Mouse (Mus musculus) R1 (cell line): ENCODE measurements around the gene Nop2.
A peak's percentile ranks its signal among the peaks of the same experiment; 100 is the strongest.

Experiments used
- DNase-seq: peaks from one replicate; pipeline ENCODE4 v3.0.0-alpha.2; 2018; ENCODE audit warnings: low read depth, low spot score

Gene Nop2

DNA sequence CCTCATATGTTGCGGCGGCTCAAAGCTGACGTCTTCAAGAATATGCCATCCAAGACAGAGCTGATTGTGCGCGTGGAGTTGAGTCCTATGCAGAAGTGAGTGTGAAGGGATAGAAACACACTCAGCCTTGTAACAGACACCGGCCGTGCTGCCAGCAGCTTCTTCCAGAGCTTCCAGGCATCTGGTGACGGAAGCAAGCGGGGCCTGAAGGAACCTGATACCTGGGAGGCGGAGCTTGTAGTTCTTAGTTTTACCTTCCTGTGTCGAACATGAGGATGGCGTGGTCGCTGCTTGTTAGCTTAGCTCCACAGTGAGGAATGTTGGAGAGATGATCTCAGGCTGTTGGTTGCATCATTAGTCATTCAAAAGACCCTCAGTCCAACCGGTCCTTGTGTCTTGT, 22.3 kb upstream of the Nop2 start:
- peak; percentile 55 for DNase-seq

DNA sequence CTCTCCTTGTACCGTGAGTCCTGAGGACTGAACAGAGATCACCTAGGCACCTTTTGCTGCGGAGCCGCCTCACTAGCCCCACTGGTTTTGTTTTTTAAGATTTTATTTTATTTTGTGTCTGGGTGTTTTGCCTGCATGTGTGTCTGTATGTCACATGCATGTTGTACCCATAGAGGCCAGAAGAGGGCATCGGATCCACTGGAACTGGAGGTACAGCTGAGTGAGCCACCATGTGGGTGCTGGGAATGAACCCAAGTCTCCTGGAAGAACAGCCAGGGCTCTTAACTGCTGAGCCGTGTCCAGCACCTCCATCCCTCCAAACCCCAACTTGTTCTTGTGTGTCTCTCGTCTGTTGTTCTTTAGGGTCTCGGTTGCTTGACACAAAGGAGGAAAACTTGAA, 20.8 kb upstream of the Nop2 start:
- DNase-seq: peak; percentile 81

DNA sequence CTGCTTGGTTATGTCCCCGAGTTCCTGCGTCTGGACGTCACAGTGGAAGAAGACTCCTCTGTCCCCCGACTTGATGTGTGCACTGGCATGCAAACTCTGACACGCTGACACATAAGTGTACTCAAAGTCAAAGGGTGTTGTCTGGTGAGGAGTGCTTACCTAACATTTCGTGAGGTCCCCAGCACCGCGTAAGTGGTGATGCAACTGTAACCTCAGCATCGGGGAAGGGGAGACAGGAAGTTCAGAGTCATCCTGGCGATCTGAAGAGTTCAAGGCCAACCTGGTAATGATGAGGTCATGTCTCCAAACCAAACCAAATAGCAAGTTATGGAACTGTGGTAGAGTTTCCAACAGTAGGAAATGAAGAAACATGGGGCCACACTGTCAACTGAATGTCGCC, 19.2 kb upstream of the Nop2 start:
- DNase-seq: no peak

DNA sequence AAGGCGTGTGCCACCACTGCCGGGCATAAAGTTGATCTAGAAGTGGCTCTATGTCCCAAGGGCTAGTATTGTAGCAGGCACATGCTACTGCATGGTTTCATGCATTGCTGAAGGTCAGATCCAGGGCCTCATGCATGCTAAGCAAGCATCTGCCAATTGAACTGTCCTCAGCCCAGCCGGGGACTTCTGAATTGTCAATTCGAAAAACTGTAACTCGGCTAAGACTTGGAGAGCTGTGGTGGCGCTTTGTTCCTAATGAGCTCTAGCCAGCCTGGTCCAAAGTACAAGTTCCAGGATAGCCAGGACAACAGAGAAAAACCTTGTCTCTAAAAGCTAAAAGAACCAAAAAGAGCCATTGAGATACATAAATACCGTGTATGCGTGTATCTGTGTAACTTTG, 12.3 kb upstream of the Nop2 start:
- no peak for DNase-seq

DNA sequence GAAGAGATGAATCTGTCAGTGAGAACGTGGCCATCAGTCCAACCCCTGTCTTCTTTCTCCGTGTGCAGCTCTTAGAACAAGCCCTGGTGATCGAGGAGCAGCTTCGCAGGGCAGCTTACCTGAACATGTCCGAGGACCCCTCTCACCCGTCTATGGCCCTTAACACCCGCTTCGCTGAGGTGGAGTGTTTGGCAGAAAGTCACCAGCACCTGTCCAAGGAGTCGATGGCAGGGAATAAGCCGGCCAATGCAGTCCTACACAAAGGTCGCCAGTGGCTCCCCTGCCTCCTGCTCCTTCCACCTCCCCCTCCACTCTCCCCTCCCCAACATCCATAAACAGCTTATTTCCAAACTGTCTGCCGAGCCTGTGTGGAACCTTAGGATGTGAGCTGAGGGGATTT, 3.0 kb upstream of the Nop2 start:
- DNase-seq: no peak

DNA sequence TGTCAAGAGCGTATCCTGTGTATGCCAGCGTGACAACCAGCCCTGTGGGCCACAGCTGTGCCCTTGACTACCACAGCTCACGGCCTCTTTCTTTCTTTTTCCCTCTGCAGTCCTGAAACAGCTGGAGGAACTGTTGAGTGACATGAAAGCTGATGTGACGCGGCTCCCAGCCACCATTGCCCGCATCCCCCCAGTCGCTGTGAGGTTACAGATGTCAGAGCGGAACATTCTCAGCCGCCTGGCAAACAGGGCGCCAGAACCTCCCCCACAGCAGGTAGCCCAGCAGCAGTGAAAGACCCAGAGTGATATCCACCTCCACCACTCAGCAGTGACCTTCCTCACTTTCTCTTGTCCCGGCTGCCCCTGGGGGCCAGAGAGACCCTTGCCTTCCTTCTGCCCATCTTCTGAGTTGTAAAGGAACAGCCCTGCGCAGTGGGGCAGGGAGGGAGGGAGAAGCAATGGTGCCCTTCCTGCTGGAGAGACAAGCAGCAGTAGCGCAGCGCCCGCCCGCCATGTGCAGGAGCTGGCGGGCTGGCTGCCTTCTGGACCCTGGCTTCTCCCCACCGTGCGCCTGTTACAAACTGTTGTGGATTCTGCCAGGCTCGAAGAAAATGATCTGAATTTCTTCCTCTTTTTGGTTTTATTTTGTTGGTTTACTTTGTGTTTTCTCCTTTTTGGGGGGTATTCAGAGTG, 1.9 kb upstream of the Nop2 start:
- DNase-seq: peak; percentile 55

DNA sequence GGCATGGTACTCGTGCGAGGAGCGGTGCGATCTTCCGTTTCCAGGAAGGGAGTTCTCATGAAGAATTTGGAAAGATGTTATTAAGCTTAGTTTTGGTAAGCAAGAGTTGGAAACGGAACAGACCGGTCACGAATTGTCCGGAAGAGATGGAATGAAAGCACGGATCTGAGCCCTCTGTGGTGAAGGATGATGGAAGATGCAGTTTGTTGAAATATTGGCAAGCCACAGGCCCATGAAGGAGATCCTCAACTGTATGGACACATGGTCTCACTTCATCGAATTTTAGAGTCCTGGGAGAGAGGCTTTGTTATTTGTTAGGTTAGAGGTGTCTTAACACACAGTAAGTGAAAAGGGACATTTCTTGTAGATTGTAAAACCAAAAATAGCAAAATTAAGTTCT, 761 bp downstream of the Nop2 start:
- no peak for DNase-seq

DNA sequence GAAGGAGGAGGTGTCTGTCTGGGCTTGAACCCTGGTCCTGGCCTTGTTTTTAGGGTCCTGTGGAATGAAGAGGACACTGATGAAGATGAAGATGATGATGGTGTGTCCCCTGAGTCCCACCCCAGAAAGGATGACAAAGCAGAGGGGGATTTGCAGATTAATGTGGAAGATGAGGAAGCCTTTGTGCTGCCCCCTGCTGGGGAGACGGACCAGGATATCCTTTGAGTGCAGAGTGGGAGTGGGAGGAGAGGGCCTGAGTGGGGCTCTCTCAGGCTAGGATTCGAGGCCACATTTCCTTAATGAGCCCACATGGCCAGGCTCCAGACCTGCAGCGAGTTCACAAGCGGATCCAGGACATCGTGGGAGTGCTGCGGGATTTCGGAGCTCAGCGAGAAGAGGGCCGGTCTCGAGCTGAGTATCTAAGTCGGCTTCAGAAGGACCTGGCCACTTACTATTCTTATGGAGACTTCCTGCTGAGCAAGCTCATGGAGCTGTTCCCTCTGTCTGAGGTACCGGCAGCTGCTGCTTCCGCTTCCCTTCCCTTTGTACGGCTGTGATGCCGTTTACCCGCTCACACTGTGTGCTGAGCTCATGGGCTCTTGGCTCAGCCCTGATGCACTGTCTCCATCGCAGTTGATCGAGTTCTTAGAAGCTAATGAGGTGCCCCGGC, 5.4 kb downstream of the Nop2 start:
- peak; percentile 87 for DNase-seq

DNA sequence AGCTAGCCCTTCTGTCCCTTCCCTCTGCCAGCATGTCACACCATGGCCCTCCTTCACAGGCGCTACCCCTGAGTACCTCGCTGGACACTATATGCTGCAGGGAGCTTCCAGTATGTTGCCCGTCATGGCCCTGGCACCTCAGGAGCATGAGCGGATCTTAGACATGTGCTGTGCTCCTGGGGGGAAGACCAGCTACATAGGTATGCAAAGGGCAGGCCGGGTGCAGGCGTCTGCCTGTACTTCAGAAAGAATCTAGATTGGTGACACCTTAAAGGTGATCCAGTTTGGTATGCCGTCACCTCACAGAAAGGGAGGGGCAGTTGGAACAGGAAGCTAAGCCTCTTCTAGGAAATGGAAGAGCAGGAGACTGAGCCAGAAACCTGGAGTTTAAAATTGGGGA, 8.0 kb downstream of the Nop2 start:
- no peak for DNase-seq

DNA sequence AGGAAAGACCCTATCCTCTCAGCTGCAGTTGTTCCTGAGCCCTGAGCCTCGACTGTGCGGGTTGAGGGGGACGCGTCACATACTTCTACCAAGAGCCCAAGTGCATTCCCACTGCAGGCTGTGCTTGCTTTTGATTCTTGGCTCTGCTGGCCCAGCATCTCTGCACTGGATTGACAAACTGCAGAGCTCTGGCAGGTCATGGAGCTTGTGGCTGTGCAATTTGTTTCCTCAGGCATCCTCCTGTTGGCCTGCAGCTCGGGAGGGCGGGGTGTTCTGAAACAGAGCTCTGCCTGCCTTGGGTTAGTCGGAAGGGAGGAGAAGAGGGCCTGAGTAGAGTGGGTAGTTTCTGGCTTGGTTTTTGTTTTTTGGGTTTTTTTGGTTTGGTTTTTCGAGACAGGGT, 10.7 kb downstream of the Nop2 start:
- no peak for DNase-seq

DNA sequence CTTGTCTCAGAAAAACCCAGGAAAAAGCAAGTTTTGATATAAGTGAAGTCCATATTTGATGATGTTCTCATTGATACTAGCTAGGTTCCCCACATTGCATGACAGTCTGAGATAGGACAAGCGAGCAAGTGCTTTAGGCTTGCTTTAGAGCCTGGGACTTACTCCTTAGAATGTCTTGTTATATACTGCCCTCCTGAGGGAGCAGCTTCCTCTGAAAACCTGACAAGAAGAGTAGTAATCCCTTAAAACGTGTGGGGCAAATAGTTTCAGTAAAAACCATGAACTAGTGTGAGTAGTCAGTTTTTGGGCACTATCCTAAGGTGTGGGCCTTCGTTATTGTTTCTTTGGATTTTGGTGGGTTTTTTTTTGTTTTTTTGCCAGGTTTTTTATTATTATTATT, 11.4 kb downstream of the Nop2 start:
- no peak for DNase-seq

DNA sequence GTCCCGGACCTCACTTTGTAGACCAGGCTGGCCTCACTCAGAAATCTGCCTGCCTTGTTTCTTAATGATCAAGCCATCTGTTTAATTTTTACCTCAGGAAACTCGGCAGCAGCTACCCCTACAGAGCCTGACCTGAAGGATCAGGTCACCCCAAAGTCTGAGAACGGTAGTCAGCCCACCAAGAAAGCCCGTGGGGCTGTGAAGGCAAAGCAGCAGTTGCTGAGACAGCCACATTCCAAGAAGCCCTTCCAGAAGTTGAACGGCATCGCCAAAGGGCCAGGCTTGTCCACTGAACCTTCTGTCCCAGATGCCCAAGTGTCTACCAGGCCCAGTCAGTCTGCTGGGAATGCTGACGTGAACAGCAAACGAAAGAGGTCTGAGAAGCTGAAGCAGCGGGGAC, 12.2 kb downstream of the Nop2 start:
- DNase-seq: no peak

DNA sequence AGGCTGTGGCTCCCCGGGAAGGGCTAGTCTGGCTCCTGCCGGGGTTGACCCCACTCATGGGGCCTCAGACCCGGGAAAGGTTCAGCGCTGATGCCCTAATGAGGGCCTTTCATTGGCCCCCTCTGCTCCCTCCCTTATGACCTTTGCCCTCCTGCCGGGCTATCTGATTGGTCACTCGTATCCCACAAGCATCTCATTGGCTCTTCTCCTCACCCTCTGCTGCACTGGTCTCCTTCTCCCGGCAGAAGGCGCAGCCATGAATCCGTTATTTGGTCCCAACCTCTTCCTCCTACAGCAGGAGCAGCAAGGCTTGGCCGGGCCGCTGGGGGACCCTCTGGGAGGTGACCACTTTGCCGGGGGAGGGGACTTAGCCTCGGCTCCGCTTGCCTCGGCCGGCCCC, 13.3 kb downstream of the Nop2 start, which contains the start of gene Iffo1:
Gene Iffo1 (plus strand): TSS at position 241 of the 400 bp plus-strand sequence.
- DNase-seq: peak; percentile 98

DNA sequence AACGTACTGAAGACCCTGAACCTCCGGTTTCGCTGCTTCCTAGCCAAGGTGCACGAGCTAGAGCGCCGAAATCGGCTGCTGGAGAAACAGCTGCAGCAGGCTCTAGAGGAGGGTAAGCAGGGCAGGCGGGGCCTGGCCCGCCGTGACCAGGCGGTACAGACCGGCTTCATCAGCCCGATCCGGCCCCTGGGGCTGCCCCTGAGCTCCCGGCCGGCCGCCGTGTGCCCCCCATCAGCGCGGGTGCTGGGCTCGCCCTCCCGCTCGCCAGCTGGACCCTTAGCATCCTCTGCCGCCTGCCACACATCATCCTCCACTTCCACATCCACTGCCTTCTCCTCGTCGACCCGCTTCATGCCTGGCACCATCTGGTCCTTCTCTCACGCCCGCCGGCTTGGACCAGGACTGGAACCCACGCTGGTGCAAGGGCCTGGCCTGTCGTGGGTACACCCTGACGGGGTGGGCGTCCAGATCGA, 13.8 kb downstream of the Nop2 start:
- no peak for DNase-seq

DNA sequence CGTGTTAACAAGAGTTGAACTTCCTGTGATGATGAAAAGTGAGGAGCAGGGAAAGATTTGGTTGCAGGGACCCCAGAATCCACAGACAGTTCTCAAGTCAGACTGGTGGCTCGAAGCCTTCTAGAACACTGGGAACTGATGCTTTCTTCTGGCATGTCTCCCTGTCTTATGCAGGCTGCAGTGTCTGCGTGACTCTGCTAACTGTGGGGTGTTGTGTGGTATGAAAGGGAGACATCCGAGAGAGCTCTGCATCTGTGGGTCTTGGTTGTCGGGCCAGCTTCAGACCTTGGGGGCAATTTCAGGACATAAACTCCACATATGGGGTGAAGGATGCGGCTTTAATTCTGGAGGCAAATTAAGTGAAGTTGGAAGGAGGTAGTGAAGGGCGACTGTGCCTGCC, 14.4 kb downstream of the Nop2 start:
- DNase-seq: no peak

DNA sequence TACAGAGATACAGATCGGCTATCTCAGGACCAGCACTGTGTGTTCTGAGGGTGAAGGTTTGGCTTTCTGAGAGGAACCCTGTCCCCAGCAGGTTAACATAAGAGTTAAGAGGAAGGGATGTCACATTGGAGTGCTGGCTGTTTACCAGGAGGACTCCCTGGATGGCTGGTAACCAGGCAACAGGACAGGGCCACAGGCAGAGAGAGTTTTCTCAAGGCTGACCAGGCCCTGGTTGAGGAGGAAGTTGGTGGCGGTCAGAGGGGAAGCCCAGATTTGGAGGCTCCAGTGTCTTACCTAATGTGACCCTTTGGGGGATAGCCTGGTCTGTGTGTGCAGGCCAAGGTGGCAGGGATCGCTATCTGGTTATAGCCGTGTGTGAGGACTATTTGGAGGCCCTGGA, 15.1 kb downstream of the Nop2 start:
- no peak for DNase-seq

DNA sequence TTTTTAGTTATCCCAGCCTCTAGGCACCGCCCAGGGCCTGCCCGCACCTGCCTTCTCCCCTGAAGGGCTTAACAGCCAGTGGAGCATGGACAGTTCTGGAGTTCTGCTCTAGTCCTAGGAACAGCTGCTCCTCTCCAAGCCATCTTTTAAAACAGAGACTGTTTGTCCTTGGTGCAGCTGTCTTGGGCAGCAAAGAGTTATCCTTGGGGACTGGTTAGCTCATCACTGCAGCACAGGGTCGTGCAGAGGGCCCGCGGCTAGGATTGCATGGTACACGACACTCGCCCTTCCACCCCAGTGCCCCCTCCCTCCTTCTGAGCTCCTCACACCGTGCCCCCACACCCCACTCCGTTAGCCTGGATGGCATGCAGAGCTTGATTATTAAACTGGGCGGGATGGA, 15.6 kb downstream of the Nop2 start:
- DNase-seq: no peak

DNA sequence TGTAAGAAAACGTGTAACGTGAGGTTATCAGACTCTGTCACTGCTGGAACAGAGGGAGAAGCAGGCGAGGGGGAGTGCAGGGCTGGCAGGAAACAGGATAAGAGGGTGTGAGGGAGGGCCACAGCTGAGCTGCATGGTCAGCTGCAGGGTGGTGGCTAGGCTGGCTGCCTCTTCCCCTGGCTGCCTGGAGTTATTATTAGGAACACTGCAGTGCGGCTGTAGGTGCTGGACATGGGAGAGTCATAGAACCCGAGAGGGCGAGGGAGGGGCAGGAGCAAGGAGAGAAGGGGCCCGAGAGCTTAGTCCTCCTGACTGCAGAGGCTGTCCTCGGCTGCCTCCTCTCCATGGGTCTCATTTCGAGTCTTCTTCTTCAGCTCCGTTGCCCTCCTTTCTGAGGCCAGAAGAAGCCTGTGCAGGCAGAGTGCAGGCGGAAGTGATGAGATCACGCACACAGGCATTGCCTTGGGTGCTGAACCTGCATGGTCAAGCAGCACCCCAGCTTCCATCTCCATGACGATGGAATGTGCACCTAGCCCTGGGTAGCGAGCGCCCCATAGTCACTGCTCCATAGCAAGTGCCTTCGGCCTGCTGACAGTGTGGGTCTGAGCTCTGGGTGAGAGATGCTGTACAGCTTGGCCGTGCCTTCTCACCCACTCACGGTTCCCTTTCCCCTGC, 16.7 kb downstream of the Nop2 start:
- no peak for DNase-seq

DNA sequence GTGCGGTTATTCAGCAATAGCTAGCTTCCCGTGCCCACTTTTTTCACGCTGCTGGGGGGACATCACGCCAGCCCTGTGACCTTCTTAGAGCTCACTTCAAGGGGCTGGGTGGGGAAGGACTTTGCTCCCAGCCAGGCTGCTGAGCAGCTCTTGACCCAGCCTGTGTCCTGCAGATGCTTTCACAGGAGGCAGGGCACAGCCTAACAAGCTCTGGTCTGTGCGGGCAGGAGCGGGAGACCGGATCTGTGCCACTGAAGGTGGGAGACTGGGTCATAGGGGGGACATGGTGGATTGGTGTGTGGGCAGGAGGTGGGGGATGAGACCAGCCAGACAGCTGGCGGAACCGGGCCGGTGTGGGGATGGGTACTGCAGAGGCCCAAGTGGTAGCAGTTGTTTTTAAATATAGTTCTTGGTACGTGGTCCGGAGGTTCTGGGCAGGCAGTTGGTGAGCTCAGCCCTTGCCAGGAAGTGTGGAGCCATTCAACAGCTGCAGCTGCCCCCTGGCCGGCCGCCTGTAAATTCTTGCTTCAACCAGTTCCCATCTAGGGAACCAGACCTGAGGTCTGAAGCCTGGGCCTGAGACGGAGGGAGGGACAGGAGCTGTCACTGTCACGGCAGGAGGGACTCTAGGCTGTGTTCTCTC, 17.3 kb downstream of the Nop2 start:
- peak; percentile 26 for DNase-seq

DNA sequence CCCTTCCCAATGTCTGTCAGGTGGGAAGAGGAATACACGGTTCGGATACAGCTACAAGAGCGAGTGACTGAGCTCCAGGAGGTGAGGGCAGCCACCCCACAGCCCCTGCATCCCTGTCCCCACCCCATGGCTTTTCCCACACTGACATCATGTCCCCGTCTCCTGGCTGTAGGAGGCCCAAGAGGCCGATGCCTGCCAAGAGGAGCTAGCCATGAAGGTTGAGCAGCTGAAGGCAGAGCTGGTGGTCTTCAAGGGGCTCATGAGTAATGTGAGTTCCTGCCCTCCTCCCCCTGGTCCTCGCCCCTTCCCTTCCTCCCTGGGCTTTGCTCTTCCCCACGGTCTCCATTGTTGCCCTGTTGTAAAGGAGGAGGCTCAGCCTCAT, 17.9 kb downstream of the Nop2 start:
- DNase-seq: no peak

DNA sequence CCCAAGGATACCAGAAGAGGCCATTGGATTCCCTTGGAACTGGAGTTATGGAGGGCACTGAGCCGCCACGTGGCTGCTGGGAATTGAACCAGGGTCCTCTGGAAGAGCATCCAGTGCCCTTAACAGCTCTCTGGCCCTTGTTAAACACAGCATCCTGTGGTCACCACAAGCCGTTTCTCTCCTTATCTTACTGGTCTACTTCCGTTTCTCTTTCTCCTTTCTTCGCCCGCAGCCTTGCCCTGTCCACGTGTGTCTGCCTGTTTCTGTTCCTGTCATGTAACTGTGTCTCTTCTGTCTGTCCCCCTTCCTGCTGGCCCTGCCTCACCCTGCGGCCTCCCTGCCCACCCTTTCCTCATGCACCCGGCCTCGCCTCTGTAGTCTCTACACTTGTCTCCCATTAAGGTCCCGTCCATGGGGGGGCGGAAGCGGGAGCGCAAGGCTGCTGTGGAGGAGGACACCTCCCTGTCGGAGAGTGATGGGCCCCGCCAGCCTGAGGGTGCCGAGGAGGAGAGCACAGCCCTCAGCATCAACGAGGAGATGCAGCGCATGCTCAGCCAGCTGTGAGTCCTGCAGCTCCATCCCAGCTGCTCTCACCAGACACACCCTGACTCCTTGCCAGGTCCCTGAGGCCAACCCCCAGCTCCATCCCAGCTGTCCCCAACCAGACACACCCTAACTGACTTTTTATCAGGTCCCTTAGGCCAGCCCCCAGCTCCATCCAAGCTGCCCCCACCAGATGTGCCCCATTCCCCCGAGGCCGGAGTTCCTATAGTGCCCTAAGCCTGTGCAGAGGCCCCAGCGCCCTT, 20.7 kb downstream of the Nop2 start:
- DNase-seq: no peak

DNA sequence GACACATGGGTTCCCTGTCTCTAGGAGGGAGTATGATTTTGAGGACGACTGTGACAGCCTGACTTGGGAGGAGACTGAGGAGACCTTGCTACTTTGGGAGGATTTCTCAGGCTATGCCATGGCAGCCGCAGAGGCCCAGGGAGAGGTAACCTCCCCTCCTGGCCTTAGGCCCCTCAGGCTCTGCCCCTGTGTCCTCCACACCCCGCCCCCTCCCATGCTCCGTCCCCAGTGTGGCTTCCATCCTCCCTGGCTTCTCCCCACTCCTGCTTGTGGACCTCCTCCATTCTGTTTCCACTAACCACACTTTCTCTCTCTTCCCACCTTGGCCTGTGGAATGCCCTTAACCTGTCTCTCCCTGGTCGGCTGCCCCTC, 21.3 kb downstream of the Nop2 start:
- no peak for DNase-seq
